Mouse (Mus musculus) G1E (cell line): Measurements from ENCODE around the gene Dock11. TPM values are rescaled to one million over a fixed set of nuclear protein-coding genes. Genes with fewer than 3 reads are reported as not detected.
A peak's percentile ranks its signal among the peaks of the same experiment; 100 is the strongest.

ENCODE experiments used
- ATAC-seq: 2 replicates; pipeline ENCODE4 v1.8.0; 2016; ENCODE audit warnings: mild to moderate bottlenecking; ENCODE audit not compliant: insufficient number of reproducible peaks, poor library complexity, low FRiP score, severe bottlenecking; ENCODE audit errors: extremely low read depth
- DNase-seq: peaks from one replicate; pipeline ENCODE4 v3.0.0; 2012; ENCODE audit warnings: low spot score
- H3K27me3 ChIP-seq: 2 replicates; pipeline ENCODE4 v1.6.1; 2012; ENCODE audit warnings: mild to moderate bottlenecking, low read length, inconsistent platforms; ENCODE audit not compliant: insufficient read depth
- H3K36me3 ChIP-seq: replicated peaks from 2 replicates; pipeline ENCODE3; 2012; ENCODE audit warnings: mild to moderate bottlenecking, inconsistent platforms
- H3K4me1 ChIP-seq: 2 replicates; pipeline ENCODE4 v1.6.1; 2012; ENCODE audit warnings: low read depth, low read length, inconsistent platforms, mixed read lengths; ENCODE audit not compliant: insufficient read depth
- H3K4me3 ChIP-seq: 2 replicates; pipeline ENCODE4 v1.5.1; 2012; ENCODE audit warnings: low read depth, mild to moderate bottlenecking, inconsistent platforms, low read length, moderate library complexity, mixed read lengths
- H3K9me3 ChIP-seq: replicated peaks from 2 replicates; pipeline ENCODE4 v1.6.1; 2012; ENCODE audit warnings: inconsistent platforms
- CTCF ChIP-seq: IDR thresholded peaks from 2 replicates; pipeline ENCODE4 v1.5.1; 2012; ENCODE audit warnings: low read depth, low read length, inconsistent platforms, mixed read lengths
- GATA1 ChIP-seq: IDR thresholded peaks from 2 replicates; pipeline ENCODE4 v1.6.1; 2012; ENCODE audit warnings: borderline replicate concordance, low read length, inconsistent platforms, mixed read lengths
- GATA2 ChIP-seq: IDR thresholded peaks from 2 replicates; pipeline ENCODE4 v1.6.1; 2012; ENCODE audit warnings: low read depth, low read length, inconsistent platforms, borderline replicate concordance
- POLR2AphosphoS5 ChIP-seq: IDR thresholded peaks from 2 replicates; pipeline ENCODE4 v1.6.1; 2012; ENCODE audit warnings: low read depth, low read length, inconsistent platforms; ENCODE audit not compliant: insufficient replicate concordance
- TAL1 ChIP-seq: conservative IDR thresholded peaks from 2 replicates; pipeline ENCODE4 v1.6.1; 2012; ENCODE audit warnings: low read depth, low read length, inconsistent platforms, mixed read lengths
- polyA plus RNA-seq: library from polyadenylated mRNA; stranded (reverse); fragments of >175 nt; gene quantifications from 2 replicates; pipeline ENCODE4 v1.2.3, GENCODE M21; 2012
- total RNA-seq, 2 experiments: library from RNA; stranded (forward) in 1 of 2; stranded (reverse) in 1 of 2; fragments of 200-1000 nt in 1 of 2; fragments of >200 nt in 1 of 2; fragmentation: Nextera tagmentation in 1 of 2; gene quantifications; 2 replicates each; pipeline ENCODE4 v1.2.3; 2014 to 2017

The Dock11 gene
- total and polyA plus RNA-seq, 3 experiments, result not detected

GRCm38 (mm10) chrX:35969276-35969675 is 80.6 kb downstream of the Dock11 start:
- no peaks in the 10 kb centered on the region for H3K27me3 ChIP-seq
- ATAC-seq (no peak), DNase-seq (no peak)
- no peaks in the 10 kb centered on the region for H3K36me3 ChIP-seq
- no peaks in the 10 kb centered on the region for H3K4me1 ChIP-seq
- H3K9me3 ChIP-seq, result no peaks in the 10 kb centered on the region
- TF ChIP-seq GATA1 (no peak), CTCF (no peak), GATA2 (no peak), TAL1 (no peak), POLR2AphosphoS5 (no peak)
- no peak overlapping the region for H3K4me3 ChIP-seq

GRCm38 (mm10) chrX:35976657-35977056 is 88.0 kb downstream of the Dock11 start:
- Histone ChIP-seq H3K4me1 (no peaks in the 10 kb centered on the region), H3K36me3 (no peaks in the 10 kb centered on the region), H3K9me3 (no peaks in the 10 kb centered on the region), H3K4me3 (no peak overlapping the region), H3K27me3 (no peaks in the 10 kb centered on the region)
- ATAC-seq, result no peak
- DNase-seq, result no peak
- no peak for TF ChIP-seq TAL1
- TF ChIP-seq POLR2AphosphoS5, result no peak
- TF ChIP-seq GATA1, result no peak
- no peak for TF ChIP-seq GATA2
- TF ChIP-seq CTCF, result no peak

- H3K4me3 ChIP-seq, result no peak overlapping the region
- H3K9me3 ChIP-seq, result no peaks in the 10 kb centered on the region
- no peaks in the 10 kb centered on the region for H3K27me3 ChIP-seq
- DNase-seq (no peak), ATAC-seq (no peak)
- no peaks in the 10 kb centered on the region for H3K36me3 ChIP-seq
- TF ChIP-seq POLR2AphosphoS5 (no peak), CTCF (no peak), GATA1 (no peak), TAL1 (no peak), GATA2 (no peak)
- H3K4me1 ChIP-seq, result no peaks in the 10 kb centered on the region
These were observed 99.3 kb downstream of the Dock11 start for GRCm38 (mm10) chrX:35987981-35988380.

- Histone ChIP-seq H3K36me3 (no peaks in the 10 kb centered on the region), H3K27me3 (no peaks in the 10 kb centered on the region), H3K4me1 (no peaks in the 10 kb centered on the region), H3K4me3 (no peak overlapping the region), H3K9me3 (no peaks in the 10 kb centered on the region)
- ATAC-seq (no peak), DNase-seq (no peak)
- TF ChIP-seq GATA2, result no peak
- TF ChIP-seq TAL1, result no peak
- TF ChIP-seq POLR2AphosphoS5, result no peak
- no peak for TF ChIP-seq CTCF
- no peak for TF ChIP-seq GATA1
These were observed 102.0 kb downstream of the Dock11 start for GRCm38 (mm10) chrX:35990508-35991095.

GRCm38 (mm10) chrX:35994226-35994625 is 105.6 kb downstream of the Dock11 start:
- TF ChIP-seq POLR2AphosphoS5 (no peak), TAL1 (no peak), CTCF (no peak), GATA2 (no peak)
- H3K27me3 ChIP-seq, result no peaks in the 10 kb centered on the region
- no peaks in the 10 kb centered on the region for H3K36me3 ChIP-seq
- ATAC-seq, result no peak
- H3K4me1 ChIP-seq, result no peaks in the 10 kb centered on the region
- no peaks in the 10 kb centered on the region for H3K9me3 ChIP-seq
- no peak overlapping the region for H3K4me3 ChIP-seq
- no peak for DNase-seq

- Histone ChIP-seq H3K4me3 (no peak overlapping the region), H3K9me3 (no peaks in the 10 kb centered on the region), H3K36me3 (no peaks in the 10 kb centered on the region), H3K4me1 (no peaks in the 10 kb centered on the region), H3K27me3 (no peaks in the 10 kb centered on the region)
- no peak for ATAC-seq
- DNase-seq, result no peak
- no peak for TF ChIP-seq TAL1
- TF ChIP-seq CTCF, result peak; percentile 24; the same call in 1 of the 2 replicates
These were observed 108.4 kb downstream of the Dock11 start for GRCm38 (mm10) chrX:35997004-35997403.
